Mouse (Mus musculus): ENCODE measurements around the gene Mgat4d. TPM values are rescaled to one million over a fixed set of nuclear protein-coding genes. Genes with fewer than 3 reads are reported as not detected.

The Mgat4d gene
- polyA plus RNA-seq, 1 experiment, result not detected

DNA sequence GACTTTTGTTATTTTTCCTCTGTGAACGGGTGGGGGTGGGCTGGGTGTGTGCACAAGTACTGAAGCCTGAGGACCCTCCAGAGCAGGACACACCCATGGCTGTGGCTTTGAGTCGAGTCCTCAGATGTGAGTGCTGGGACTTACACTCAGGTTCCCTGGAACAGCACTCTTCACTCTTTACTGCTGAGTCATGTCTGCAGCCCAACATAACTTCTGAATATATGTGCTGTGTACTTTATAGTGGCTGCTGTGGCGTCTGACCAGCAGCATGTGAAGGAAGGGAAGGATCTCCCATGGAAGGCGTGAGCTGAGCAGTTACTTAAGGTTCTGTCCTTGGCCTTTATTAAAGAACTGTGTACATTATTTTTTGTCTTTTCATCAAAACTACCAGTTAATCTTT is 31.9 kb downstream of the Mgat4d start:
- H3K27ac ChIP-seq (ENCODE audit: insufficient read depth, low read length), result no peak overlapping the region
- no peaks in the 10 kb centered on the region for H3K9me3 ChIP-seq (replicated peaks; ENCODE audit: control insufficient read depth, insufficient read depth, low read length, poor library complexity, severe bottlenecking)
- no peaks in the 10 kb centered on the region for H3K4me1 ChIP-seq (ENCODE audit: control insufficient read depth, insufficient read depth, low read length)
- H3K27me3 ChIP-seq (ENCODE audit: control insufficient read depth, insufficient read depth, low read length, poor library complexity, severe bottlenecking), result no peaks in the 10 kb centered on the region; the same call in 1 of the 2 replicates
- no peak overlapping the region for H3K9ac ChIP-seq (ENCODE audit: low read depth, poor library complexity, severe bottlenecking)
- no peak overlapping the region for H3K4me3 ChIP-seq (ENCODE audit: low read depth, low read length)
- no peaks in the 10 kb centered on the region for H3K36me3 ChIP-seq (ENCODE audit: control insufficient read depth, insufficient read depth, low read length, poor library complexity, severe bottlenecking)
- TF ChIP-seq EP300 (IDR thresholded peaks at IDR 0.05; ENCODE audit: insufficient read depth, low read depth, low read length) (no peak), CTCF (IDR thresholded peaks at IDR 0.05; ENCODE audit: low read depth, low read length) (no peak), POLR2A (IDR thresholded peaks at IDR 0.05; ENCODE audit: insufficient read depth, low read length) (no peak)

DNA sequence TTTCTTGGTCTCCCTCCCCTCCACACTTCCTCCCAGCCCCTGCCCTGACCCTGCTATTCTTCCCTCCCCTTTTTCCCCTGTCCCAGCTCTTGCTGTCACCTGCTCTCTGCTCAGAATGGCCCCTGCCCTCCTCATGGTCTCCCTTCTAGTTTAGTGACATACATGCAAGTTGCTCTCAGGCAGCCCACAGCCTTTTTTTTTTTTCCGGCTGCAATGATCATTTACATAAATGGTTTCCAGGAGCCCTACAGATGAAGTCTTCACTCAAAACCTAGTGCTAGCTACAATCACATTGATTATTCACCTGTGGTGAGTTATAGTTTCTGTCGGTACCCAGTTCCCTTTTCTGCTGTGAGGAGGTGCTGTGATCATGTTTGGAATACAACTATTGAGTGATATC is 32.7 kb downstream of the Mgat4d start:
- Histone ChIP-seq H3K9me3 (replicated peaks; ENCODE audit: control insufficient read depth, insufficient read depth, low read length, poor library complexity, severe bottlenecking) (no peaks in the 10 kb centered on the region), H3K27me3 (ENCODE audit: control insufficient read depth, insufficient read depth, low read length, poor library complexity, severe bottlenecking) (no peaks in the 10 kb centered on the region; the same call in 1 of the 2 replicates), H3K36me3 (ENCODE audit: control insufficient read depth, insufficient read depth, low read length, poor library complexity, severe bottlenecking) (no peaks in the 10 kb centered on the region), H3K9ac (ENCODE audit: low read depth, poor library complexity, severe bottlenecking) (no peak overlapping the region), H3K4me3 (ENCODE audit: low read depth, low read length) (no peak overlapping the region), H3K4me1 (ENCODE audit: control insufficient read depth, insufficient read depth, low read length) (no peaks in the 10 kb centered on the region), H3K27ac (ENCODE audit: insufficient read depth, low read length) (no peak overlapping the region)
- no peak for TF ChIP-seq EP300 (IDR thresholded peaks at IDR 0.05; ENCODE audit: insufficient read depth, low read depth, low read length)
- TF ChIP-seq CTCF (IDR thresholded peaks at IDR 0.05; ENCODE audit: low read depth, low read length), result no peak
- no peak for TF ChIP-seq POLR2A (IDR thresholded peaks at IDR 0.05; ENCODE audit: insufficient read depth, low read length)

DNA sequence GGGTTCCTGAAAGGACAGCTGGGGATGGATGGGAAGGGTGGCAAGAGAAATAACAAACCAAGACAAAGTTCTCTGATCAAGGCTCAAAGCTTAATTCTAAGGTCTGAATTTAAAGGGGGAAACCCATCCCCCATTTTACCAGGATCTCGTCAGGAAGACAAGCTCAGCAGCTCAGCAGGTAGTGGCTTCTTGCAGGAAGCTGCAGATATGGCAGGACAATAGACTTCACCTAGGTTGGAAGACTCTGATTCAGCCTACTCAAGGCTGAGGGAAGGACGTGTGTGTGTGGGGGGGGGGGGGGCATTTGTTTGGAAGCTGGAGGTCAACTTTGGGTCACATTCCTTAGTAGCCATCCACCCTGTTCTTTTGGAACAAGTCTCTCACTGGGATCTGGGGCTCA is 34.6 kb downstream of the Mgat4d start:
- H3K9me3 ChIP-seq (replicated peaks; ENCODE audit: control insufficient read depth, insufficient read depth, low read length, poor library complexity, severe bottlenecking), result no peaks in the 10 kb centered on the region
- no peaks in the 10 kb centered on the region; the same call in 1 of the 2 replicates for H3K27me3 ChIP-seq (ENCODE audit: control insufficient read depth, insufficient read depth, low read length, poor library complexity, severe bottlenecking)
- TF ChIP-seq POLR2A (IDR thresholded peaks at IDR 0.05; ENCODE audit: insufficient read depth, low read length), result no peak
- no peak for TF ChIP-seq EP300 (IDR thresholded peaks at IDR 0.05; ENCODE audit: insufficient read depth, low read depth, low read length)
- TF ChIP-seq CTCF (IDR thresholded peaks at IDR 0.05; ENCODE audit: low read depth, low read length), result no peak
- no peaks in the 10 kb centered on the region for H3K4me1 ChIP-seq (ENCODE audit: control insufficient read depth, insufficient read depth, low read length)
- H3K4me3 ChIP-seq (ENCODE audit: low read depth, low read length), result no peak overlapping the region
- H3K27ac ChIP-seq (ENCODE audit: insufficient read depth, low read length), result no peak overlapping the region
- H3K9ac ChIP-seq (ENCODE audit: low read depth, poor library complexity, severe bottlenecking), result no peak overlapping the region
- no peaks in the 10 kb centered on the region for H3K36me3 ChIP-seq (ENCODE audit: control insufficient read depth, insufficient read depth, low read length, poor library complexity, severe bottlenecking)

DNA sequence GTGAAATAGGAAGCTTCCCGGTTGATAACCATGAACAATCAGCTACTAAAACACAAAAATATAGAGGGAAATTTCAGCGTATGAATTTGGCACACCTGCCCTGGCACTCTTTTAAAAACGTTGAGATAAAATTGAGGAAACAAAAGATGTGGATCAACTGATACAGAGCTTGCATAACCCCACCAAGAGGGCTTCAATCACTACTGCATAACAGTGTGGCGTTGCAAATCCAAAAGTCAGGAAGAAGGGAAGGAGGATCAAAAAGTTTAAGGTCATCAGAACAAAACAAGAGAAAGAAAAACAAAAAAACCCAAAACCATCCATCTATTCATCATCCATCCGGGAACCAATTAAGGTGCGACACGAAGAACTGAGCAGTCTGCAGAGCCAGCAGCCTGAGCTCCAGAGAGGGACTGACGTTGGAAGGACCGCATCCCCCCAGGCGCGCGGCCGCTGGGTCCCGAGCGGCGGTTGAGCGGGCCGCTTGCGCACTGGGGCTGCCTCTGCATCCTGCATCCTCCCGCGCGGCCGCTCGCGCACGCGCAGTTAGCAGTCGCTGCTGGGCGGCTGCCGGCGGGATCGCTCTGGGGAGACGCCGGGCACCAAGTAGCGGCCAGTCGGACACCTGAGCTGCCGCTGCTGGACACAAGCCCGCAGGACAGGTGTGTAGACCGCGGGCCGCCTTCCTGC is 41.2 kb downstream of the Mgat4d start, which contains the start of gene Clgn:
Gene Clgn (plus strand): TSS at position 552 of the 690 bp plus-strand sequence.
- no peaks in the 10 kb centered on the region for H3K4me1 ChIP-seq (ENCODE audit: control insufficient read depth, insufficient read depth, low read length)
- 0 out of 2 replicates have a peak within 1 kb of the TSS, but pooled peaks have one; percentile 2 for H3K9ac ChIP-seq (ENCODE audit: low read depth, poor library complexity, severe bottlenecking)
- H3K4me3 ChIP-seq (ENCODE audit: low read depth, low read length), result peak within 1 kb of the TSS; percentile 55
- peaks cover 5% of the 10 kb centered on the region for H3K27me3 ChIP-seq (ENCODE audit: control insufficient read depth, insufficient read depth, low read length, poor library complexity, severe bottlenecking)
- H3K36me3 ChIP-seq (ENCODE audit: control insufficient read depth, insufficient read depth, low read length, poor library complexity, severe bottlenecking), result no peaks in the 10 kb centered on the region
- TF ChIP-seq EP300 (IDR thresholded peaks at IDR 0.05; ENCODE audit: insufficient read depth, low read depth, low read length) (no peak), CTCF (IDR thresholded peaks at IDR 0.05; ENCODE audit: low read depth, low read length) (no peak), POLR2A (IDR thresholded peaks at IDR 0.05; ENCODE audit: insufficient read depth, low read length) (no peak)
- no peak within 1 kb of the TSS for H3K27ac ChIP-seq (ENCODE audit: insufficient read depth, low read length)
- no peaks in the 10 kb centered on the region; the same call in 1 of the 2 replicates for H3K9me3 ChIP-seq (replicated peaks; ENCODE audit: control insufficient read depth, insufficient read depth, low read length, poor library complexity, severe bottlenecking)

DNA sequence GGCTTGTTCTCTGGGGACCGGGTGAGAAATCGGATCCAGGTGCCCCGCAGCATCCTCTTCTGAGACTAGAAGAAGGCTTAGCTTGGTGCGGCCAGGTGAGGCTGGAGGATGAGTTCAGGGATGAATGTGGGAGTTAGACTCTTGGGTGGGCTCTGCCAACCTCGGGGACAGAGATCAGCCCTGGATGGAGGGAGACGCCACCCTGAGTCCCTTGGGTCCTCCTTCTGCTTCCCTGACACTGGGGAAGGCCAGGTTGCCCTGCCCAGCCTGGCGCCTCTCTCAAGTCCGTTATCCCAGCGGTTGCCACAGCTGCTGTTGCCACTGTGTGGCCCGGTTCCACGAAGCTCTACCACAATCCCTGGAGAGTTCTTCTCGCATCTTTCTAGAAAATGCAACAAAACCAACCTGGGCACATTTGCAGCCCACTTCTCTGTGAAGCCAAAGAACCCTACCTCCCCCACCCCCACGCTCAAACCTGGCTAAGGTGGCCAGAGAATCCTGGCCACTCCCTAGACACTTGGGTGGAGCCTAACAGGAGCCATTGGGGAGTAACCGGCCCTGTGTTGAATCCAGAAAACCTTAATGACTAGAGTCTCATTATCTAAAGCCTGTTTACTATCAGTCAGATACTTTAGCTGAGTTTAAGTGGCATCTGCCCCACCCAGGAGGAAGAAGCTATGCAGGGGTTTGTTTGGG is 41.9 kb downstream of the Mgat4d start:
- no peaks in the 10 kb centered on the region for H3K36me3 ChIP-seq (ENCODE audit: control insufficient read depth, insufficient read depth, low read length, poor library complexity, severe bottlenecking)
- peak overlapping the region; percentile 55 for H3K4me3 ChIP-seq (ENCODE audit: low read depth, low read length)
- H3K27ac ChIP-seq (ENCODE audit: insufficient read depth, low read length), result no peak overlapping the region
- H3K9ac ChIP-seq (ENCODE audit: low read depth, poor library complexity, severe bottlenecking), result 0 out of 2 replicates have a peak overlapping the region, but pooled peaks have one; percentile 2
- H3K4me1 ChIP-seq (ENCODE audit: control insufficient read depth, insufficient read depth, low read length), result no peaks in the 10 kb centered on the region
- no peak for TF ChIP-seq CTCF (IDR thresholded peaks at IDR 0.05; ENCODE audit: low read depth, low read length)
- no peak for TF ChIP-seq EP300 (IDR thresholded peaks at IDR 0.05; ENCODE audit: insufficient read depth, low read depth, low read length)
- no peak for TF ChIP-seq POLR2A (IDR thresholded peaks at IDR 0.05; ENCODE audit: insufficient read depth, low read length)
- no peaks in the 10 kb centered on the region; the same call in 1 of the 2 replicates for H3K9me3 ChIP-seq (replicated peaks; ENCODE audit: control insufficient read depth, insufficient read depth, low read length, poor library complexity, severe bottlenecking)
- H3K27me3 ChIP-seq (ENCODE audit: control insufficient read depth, insufficient read depth, low read length, poor library complexity, severe bottlenecking), result peaks cover 5% of the 10 kb centered on the region

DNA sequence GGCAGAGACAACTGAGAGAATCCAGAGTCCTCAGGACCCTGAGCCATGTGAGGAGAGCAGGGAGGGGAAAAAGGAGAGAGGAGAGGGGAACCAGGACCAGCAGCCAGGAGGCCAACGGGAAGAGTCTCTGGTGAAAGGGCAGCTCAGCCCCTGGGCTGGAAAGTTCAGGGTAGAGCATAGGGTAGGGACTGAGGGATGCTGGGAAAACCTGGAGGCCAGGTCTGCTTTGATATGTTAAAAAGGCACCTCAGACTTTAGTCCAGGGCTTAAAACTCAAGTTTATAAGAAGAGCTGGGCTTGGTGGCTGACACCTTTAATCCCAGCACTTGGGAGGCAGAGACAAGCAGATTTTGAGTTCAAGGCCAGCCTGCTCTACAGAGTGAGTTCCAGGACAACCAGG is 44.2 kb downstream of the Mgat4d start:
- no peaks in the 10 kb centered on the region for H3K4me1 ChIP-seq (ENCODE audit: control insufficient read depth, insufficient read depth, low read length)
- peaks cover 5% of the 10 kb centered on the region for H3K27me3 ChIP-seq (ENCODE audit: control insufficient read depth, insufficient read depth, low read length, poor library complexity, severe bottlenecking)
- H3K27ac ChIP-seq (ENCODE audit: insufficient read depth, low read length), result no peak overlapping the region
- TF ChIP-seq POLR2A (IDR thresholded peaks at IDR 0.05; ENCODE audit: insufficient read depth, low read length), result no peak
- no peak for TF ChIP-seq EP300 (IDR thresholded peaks at IDR 0.05; ENCODE audit: insufficient read depth, low read depth, low read length)
- TF ChIP-seq CTCF (IDR thresholded peaks at IDR 0.05; ENCODE audit: low read depth, low read length), result no peak
- H3K9me3 ChIP-seq (replicated peaks; ENCODE audit: control insufficient read depth, insufficient read depth, low read length, poor library complexity, severe bottlenecking), result no peaks in the 10 kb centered on the region; the same call in 1 of the 2 replicates
- no peaks in the 10 kb centered on the region for H3K36me3 ChIP-seq (ENCODE audit: control insufficient read depth, insufficient read depth, low read length, poor library complexity, severe bottlenecking)
- H3K9ac ChIP-seq (ENCODE audit: low read depth, poor library complexity, severe bottlenecking), result no peak overlapping the region
- H3K4me3 ChIP-seq (ENCODE audit: low read depth, low read length), result no peak overlapping the region

All from ES-Bruce4 (cell line).